Comparison of ENCODE assay signal across 14 mouse cellular contexts in genomic region chr5:73753827-73754226, GRCm38 (mm10).
"Had no signal": no experiment of that assay in that cellular context is flagged by ENCODE, and none has a peak within 500 bp of the region (broad histone marks: within the 10 kb centered on the region; RNA-seq: fewer than 3 reads in every experiment).

No protein-coding gene starts in this region.

- H3K9ac ChIP-seq: liver, embryonic 14.5 days; midbrain, embryonic 13.5 days; neural tube, embryonic 12.5 days had no signal

- H3K4me2 ChIP-seq: midbrain, embryonic 13.5 days; neural tube, embryonic 12.5 days had no signal

- H3K27me3 ChIP-seq: midbrain, embryonic 13.5 days; neural tube, embryonic 12.5 days had no signal

- H3K9me3 ChIP-seq: midbrain, embryonic 13.5 days; neural tube, embryonic 12.5 days had no signal

- ATAC-seq: lung, postnatal 0 days; midbrain, embryonic 13.5 days had no signal

- DNase-seq: kidney, adult 18-20 months; kidney, postnatal 36 days; layer of hippocampus, adult 9-11 months; layer of hippocampus, postnatal 36 days; lung, adult 2 months; lung, postnatal 36 days; right cerebral cortex, postnatal 25 days; thymus, postnatal 36 days had no signal

- H3K4me1 ChIP-seq: midbrain, embryonic 13.5 days; neural tube, embryonic 12.5 days had no signal

- H3K4me3 ChIP-seq: midbrain, embryonic 13.5 days; myocyte; neural tube, embryonic 12.5 days had no signal

- H3K36me3 ChIP-seq: midbrain, embryonic 13.5 days; neural tube, embryonic 12.5 days had no signal

- H3K27ac ChIP-seq: kidney, postnatal 0 days; liver, embryonic 14.5 days; midbrain, embryonic 13.5 days; neural tube, embryonic 12.5 days had no signal
